Mouse (Mus musculus): ENCODE measurements around the gene Osm. TPM values are rescaled to one million over a fixed set of nuclear protein-coding genes. Genes with fewer than 3 reads are reported as not detected.

The Osm gene
- total and polyA plus RNA-seq, 3 experiments: 11.0 to 15.1 (median 12.5) TPM

DNA sequence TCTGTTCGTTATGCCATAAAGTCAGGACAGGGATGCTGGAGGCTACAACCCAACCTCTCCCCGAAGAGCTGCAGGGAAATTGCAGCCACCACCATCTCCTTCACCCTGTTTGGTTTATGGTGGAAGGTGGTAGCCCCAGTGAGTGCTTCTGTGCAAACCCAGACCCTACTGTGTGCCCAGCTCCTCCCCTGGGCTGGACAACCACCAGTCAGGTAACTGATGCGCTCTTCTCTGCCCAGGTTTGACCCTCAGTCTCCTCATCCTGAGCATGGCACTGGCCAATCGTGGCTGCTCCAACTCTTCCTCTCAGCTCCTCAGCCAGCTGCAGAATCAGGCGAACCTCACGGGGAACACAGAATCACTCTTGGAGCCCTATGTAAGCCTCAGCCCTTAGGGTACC is 1.9 kb downstream of the Osm start:
- peak overlapping the region; percentile 76 to 86 (median 84) for H3K4me3 ChIP-seq (replicated peaks in 1 of 3; ENCODE audit: low read depth in 2 of 3, low read length in 2 of 3, poor library complexity in 1 of 3)
- peak overlapping the region; percentile 41 for H3K9ac ChIP-seq (ENCODE audit: insufficient read depth, low read depth)

DNA sequence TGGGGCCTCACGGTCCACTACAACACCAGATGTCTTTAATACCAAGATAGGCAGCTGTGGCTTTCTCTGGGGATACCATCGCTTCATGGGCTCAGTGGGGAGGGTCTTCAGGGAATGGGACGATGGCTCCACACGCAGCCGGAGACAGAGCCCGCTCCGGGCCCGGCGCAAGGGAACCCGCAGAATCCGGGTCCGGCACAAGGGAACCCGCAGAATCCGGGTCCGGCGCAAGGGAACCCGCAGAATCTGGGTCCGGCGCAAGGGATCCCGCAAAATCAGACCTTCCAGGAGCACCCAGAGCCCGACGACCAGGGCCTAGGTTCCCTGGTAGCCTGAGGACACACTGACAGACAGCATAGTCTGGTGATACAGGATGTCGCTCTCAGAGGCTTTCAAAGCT is 3.5 kb downstream of the Osm start:
- Histone ChIP-seq H3K4me3 (replicated peaks in 1 of 3; ENCODE audit: low read depth in 2 of 3, low read length in 2 of 3, poor library complexity in 1 of 3) (no peak overlapping the region), H3K79me2 (replicated peaks; ENCODE audit: control insufficient read depth, extremely low read depth, insufficient read depth, poor library complexity, severe bottlenecking) (peaks cover 26% of the 10 kb centered on the region), H3K4me2 (ENCODE audit: insufficient read depth, low read depth, poor library complexity, severe bottlenecking) (no peak overlapping the region), H3K4me1 (ENCODE audit: control insufficient read depth in 1 of 2, insufficient read depth in 2 of 2) (peaks cover 11 to 38% of the 10 kb centered on the region in 2 experiments), H3K9me3 (replicated peaks; ENCODE audit: low read length) (no peaks in the 10 kb centered on the region), H3K9ac (ENCODE audit: insufficient read depth, low read depth) (no peak overlapping the region), H3K27ac (ENCODE audit: insufficient read depth, low read depth) (no peak overlapping the region), H3K27me3 (replicated peaks) (no peaks in the 10 kb centered on the region), H3K36me3 (replicated peaks in 1 of 2; ENCODE audit: control insufficient read depth in 1 of 2, insufficient read depth in 1 of 2, low read length in 1 of 2) (peaks cover 19 to 37% of the 10 kb centered on the region in 2 experiments)
- no peak for DNase-seq (ENCODE audit: extremely low read depth)
- in situ Hi-C loops (cut with MboI; ENCODE audit: low pct_ligation_motif_present, low pct_unique_long_range_greater_than_20kb, low sequenced_read_pairs) (no loop called here), dilution Hi-C loops (cut with MboI; ENCODE audit: extremely low pct_ligation_motif_present, extremely low pct_unique_long_range_greater_than_20kb, low sequenced_read_pairs) (no loop called here)
- TF ChIP-seq MXI1 (IDR thresholded peaks at IDR 0.05; ENCODE audit: low read depth, low read length) (no peak), UBTF (IDR thresholded peaks at IDR 0.05; ENCODE audit: low read depth, low read length) (no peak), RAD21 (IDR thresholded peaks at IDR 0.05; ENCODE audit: low read depth, low read length) (no peak), TCF12 (IDR thresholded peaks at IDR 0.05; ENCODE audit: low read depth, low read length) (no peak), NELFE (IDR thresholded peaks at IDR 0.05; ENCODE audit: low read depth, low read length) (no peak), TBP (conservative IDR thresholded peaks at IDR 0.05; ENCODE audit: low read depth, low read length) (no peak), POLR2AphosphoS2 (IDR thresholded peaks at IDR 0.05; ENCODE audit: low read depth, low read length) (no peak), POLR2A (IDR thresholded peaks at IDR 0.05; ENCODE audit: low read depth, low read length) (no peak), USF1 (IDR thresholded peaks at IDR 0.05; ENCODE audit: low read depth, low read length) (no peak), EP300 (IDR thresholded peaks at IDR 0.05; ENCODE audit: low read length) (no peak), RCOR1 (conservative IDR thresholded peaks at IDR 0.05; ENCODE audit: low read depth, low read length) (no peak)

More for the DNA sequence above, 1.9 kb downstream of the Osm start:
- no peak for DNase-seq (ENCODE audit: extremely low read depth)
- peak; percentile 86 for TF ChIP-seq ZKSCAN1 (IDR thresholded peaks at IDR 0.05; ENCODE audit: borderline replicate concordance, low read depth, low read length)
- TF ChIP-seq MAX (IDR thresholded peaks at IDR 0.05; ENCODE audit: low read length): no peak
- in situ Hi-C loops (cut with MboI; ENCODE audit: low pct_ligation_motif_present, low pct_unique_long_range_greater_than_20kb, low sequenced_read_pairs): no loop called here
- Histone ChIP-seq H3K27me3 (replicated peaks) (no peaks in the 10 kb centered on the region), H3K9me3 (replicated peaks; ENCODE audit: low read length) (no peaks in the 10 kb centered on the region), H3K79me2 (replicated peaks; ENCODE audit: control insufficient read depth, extremely low read depth, insufficient read depth, poor library complexity, severe bottlenecking) (peaks cover 26% of the 10 kb centered on the region), H3K27ac (ENCODE audit: insufficient read depth, low read depth) (peak overlapping the region; percentile 3; the same call in 1 of the 2 replicates), H3K36me3 (replicated peaks in 1 of 2; ENCODE audit: control insufficient read depth in 1 of 2, insufficient read depth in 1 of 2, low read length in 1 of 2) (peaks cover 19 to 49% of the 10 kb centered on the region in 2 experiments), H3K4me1 (ENCODE audit: control insufficient read depth in 1 of 2, insufficient read depth in 2 of 2) (peaks cover 11 to 52% of the 10 kb centered on the region in 2 experiments), H3K4me2 (ENCODE audit: insufficient read depth, low read depth, poor library complexity, severe bottlenecking) (peak overlapping the region; percentile 30)
- dilution Hi-C loops (cut with MboI; ENCODE audit: extremely low pct_ligation_motif_present, extremely low pct_unique_long_range_greater_than_20kb, low sequenced_read_pairs): no loop called here

DNA sequence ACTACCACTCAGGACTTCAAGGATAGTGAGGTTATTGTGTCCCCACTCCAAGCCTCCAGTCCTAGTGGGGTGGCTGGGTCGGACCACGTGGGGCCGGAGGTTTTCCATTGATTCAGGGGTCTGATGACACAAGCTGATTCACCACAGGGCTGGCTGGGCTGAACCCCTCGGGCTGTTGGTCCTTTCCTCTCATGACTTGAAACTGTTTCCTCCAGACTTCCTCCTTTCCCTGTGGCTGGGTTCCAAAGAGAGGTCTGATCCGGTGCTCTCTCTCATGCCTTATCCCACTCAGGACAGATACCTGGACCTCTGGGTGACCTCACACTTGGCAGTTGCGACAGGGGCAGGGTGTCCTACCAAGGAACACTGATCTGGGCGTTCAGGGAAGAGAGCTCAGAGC is 3.9 kb downstream of the Osm start:
- TF ChIP-seq RCOR1 (conservative IDR thresholded peaks at IDR 0.05; ENCODE audit: low read depth, low read length) (no peak), MXI1 (IDR thresholded peaks at IDR 0.05; ENCODE audit: low read depth, low read length) (no peak), NRF1 (IDR thresholded peaks at IDR 0.05; ENCODE audit: low read depth, low read length) (no peak), HCFC1 (IDR thresholded peaks at IDR 0.05; ENCODE audit: low read depth, low read length) (no peak)
- in situ Hi-C loops (cut with MboI; ENCODE audit: low pct_ligation_motif_present, low pct_unique_long_range_greater_than_20kb, low sequenced_read_pairs) (no loop called here), dilution Hi-C loops (cut with MboI; ENCODE audit: extremely low pct_ligation_motif_present, extremely low pct_unique_long_range_greater_than_20kb, low sequenced_read_pairs) (no loop called here)
- Histone ChIP-seq H3K27ac (ENCODE audit: insufficient read depth, low read depth) (no peak overlapping the region), H3K79me2 (replicated peaks; ENCODE audit: control insufficient read depth, extremely low read depth, insufficient read depth, poor library complexity, severe bottlenecking) (peaks cover 26% of the 10 kb centered on the region), H3K27me3 (replicated peaks) (no peaks in the 10 kb centered on the region), H3K9ac (ENCODE audit: insufficient read depth, low read depth) (no peak overlapping the region), H3K36me3 (replicated peaks in 1 of 2; ENCODE audit: control insufficient read depth in 1 of 2, insufficient read depth in 1 of 2, low read length in 1 of 2) (peaks cover 19 to 37% of the 10 kb centered on the region in 2 experiments), H3K9me3 (replicated peaks; ENCODE audit: low read length) (no peaks in the 10 kb centered on the region), H3K4me1 (ENCODE audit: control insufficient read depth in 1 of 2, insufficient read depth in 2 of 2) (peaks cover 8 to 33% of the 10 kb centered on the region in 2 experiments), H3K4me3 (replicated peaks in 1 of 3; ENCODE audit: low read depth in 2 of 3, low read length in 2 of 3, poor library complexity in 1 of 3) (no peak overlapping the region), H3K4me2 (ENCODE audit: insufficient read depth, low read depth, poor library complexity, severe bottlenecking) (no peak overlapping the region)
- no peak for DNase-seq (ENCODE audit: extremely low read depth)
